Mouse (Mus musculus) mouse embryonic stem cell (cell line): Measurements from ENCODE around the gene Slc9c1.

Experiments used
- in situ Hi-C, 2 experiments: fragments of 300-500 bp; cut with MboI; formaldehyde crosslinking; loops; 1 replicate in 1 of 2; 3 replicates in 1 of 2; pipeline ENCODE4 v1.14.3; 2019 to 2020; ENCODE audit warnings: low sequenced_read_pairs in 2 of 2, low pct_unique_long_range_greater_than_20kb in 1 of 2, mixed read lengths in 1 of 2; ENCODE audit not compliant: unreplicated experiment in 1 of 2

Gene Slc9c1

GRCm38 (mm10) chr16:45619751-45620375 lies 84.8 kb downstream of the Slc9c1 start:
- in situ Hi-C loops = no loop called here

DNA sequence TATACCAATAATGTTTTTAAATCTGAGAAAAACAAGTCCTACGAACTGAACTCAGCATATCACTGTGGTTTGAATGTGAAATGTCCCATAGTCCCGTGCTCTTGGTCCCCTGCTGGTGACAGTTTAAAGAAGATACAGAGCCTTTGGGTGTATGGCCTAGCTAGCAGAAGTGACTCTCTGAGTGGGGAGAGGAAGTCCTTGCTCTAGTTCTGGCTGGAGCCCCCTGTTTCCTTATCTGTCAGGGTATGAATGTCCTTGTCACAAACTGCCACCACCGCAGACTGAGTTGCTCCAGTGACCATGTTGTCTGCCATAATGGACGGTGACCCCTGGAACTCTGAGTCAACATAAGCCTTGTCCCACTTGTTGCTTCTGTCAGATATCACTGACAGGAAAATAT lies 88.1 kb downstream of the Slc9c1 start:
- in situ Hi-C loops = no loop called here

- in situ Hi-C loops = no loop called here
Measured at GRCm38 (mm10) chr16:45624791-45625190, 89.7 kb downstream of the Slc9c1 start.

GRCm38 (mm10) chr16:45625342-45625741 lies 90.2 kb downstream of the Slc9c1 start:
- in situ Hi-C loops = no loop called here

DNA sequence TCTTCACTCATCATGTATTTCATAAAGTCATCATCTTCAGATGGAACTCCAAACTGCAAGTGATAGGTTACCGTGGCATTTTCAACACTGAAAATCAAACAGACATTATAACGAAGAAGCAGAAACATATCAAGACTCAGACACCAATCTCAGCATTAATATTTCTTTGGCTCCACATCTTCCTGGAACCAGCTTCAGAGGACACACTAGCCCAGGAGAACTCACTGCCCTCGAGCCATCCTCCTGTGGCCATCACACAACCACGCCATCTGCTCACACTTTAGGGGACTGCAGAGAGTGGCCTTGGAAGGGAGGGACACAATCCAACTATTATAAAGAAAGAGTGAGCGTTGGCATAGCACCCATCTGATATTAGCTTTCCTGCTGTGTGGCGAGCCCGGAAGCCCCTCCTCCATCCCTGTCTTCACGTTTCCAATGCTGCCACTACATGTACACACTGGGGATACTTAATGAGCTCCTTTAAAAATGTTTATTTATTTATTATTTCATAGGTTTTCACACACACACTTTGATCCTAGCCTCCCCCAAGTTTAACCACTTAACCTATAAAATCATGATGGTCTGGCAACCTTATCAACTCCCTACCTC lies 94.5 kb downstream of the Slc9c1 start:
- in situ Hi-C loops = no loop called here

DNA sequence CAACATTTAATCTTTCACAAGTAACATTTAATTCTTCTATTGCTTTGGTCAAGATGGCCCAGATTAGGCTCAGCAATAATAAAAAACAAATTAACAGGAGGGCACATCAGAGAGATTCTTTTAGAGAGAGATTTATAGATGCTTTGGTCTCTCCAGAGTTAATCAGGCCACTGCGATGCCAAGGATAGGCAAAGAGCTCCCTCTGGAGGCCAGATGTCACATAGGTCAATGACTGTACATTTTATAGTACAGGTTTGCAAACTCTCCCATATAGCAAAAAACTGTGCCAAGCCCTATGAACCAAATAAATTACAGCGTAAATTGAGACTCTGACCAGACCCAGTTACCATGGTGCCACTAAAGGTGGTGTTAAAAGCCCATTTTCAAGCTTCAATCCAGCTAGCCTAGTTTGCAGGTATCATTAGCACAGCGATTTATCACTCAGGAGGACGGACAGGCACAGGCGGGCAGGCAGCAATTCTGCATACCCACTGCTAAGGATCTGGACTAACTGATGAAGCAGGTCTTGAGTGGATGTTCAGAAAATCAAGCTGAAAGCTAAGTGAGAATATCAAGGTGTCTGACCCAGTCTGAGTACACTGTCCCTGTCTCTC lies 95.3 kb downstream of the Slc9c1 start:
- in situ Hi-C loops = no loop called here

- in situ Hi-C loops = no loop called here
Measured at GRCm38 (mm10) chr16:45632420-45632819, 97.3 kb downstream of the Slc9c1 start.

DNA sequence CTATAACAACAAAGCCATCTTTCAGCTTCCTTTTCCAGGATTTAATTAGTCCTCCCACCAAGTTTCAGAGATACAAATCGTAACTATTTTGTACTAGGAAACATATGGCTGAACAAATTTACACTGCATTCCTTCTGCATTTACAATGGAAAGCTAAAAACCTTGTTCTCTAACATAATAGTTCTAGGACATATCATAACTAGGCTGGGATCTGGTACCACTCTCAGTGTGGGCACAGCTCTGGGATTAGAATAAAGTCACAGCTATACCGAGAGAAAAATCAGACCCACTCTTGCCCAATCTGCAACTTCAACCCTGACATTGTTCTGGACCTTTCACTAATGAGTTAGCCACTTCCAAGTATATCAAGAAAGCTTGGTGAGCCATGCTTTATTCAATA lies 100.7 kb downstream of the Slc9c1 start:
- in situ Hi-C loops = no loop called here

- in situ Hi-C loops = no loop called here
Measured at GRCm38 (mm10) chr16:45640070-45640762, 105.1 kb downstream of the Slc9c1 start.

DNA sequence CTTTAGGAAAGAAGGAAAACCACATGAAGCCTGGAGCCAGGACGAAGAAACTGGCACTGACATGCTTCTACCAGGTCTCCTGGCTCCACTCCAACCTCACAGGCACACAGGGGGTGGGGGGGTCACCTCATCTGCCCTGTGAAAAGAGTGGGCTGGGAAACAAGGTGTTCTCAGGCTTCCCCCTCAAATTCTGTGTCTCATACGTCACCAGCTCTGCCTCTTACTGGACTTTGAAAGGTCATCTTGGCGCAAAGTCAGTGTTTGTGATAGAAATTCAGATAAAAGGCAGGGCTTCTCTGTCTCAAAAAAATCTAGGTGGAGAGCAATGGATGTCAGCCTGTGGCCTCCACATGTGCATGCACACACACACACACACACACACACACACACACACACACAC lies 106.2 kb downstream of the Slc9c1 start:
- in situ Hi-C loops = no loop called here

DNA sequence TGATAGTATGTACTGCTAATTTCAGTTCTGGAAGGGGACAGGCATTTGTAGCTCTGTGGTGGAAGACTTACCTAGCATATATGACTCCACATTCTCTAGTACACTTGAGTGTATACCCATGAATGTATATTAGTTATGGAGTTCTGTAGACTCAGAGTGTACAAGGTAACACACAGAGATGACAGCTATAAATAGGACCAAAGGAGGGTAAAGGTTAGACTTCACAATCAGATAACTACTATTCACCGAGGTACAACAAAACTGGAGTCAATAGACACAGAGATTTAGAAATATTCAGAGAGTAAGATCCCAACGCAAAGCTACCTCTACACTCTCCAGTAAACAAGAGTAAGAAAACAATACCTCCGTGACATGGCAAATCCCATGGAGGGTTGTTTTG lies 108.8 kb downstream of the Slc9c1 start:
- in situ Hi-C loops = no loop called here

GRCm38 (mm10) chr16:45644380-45644779 lies 109.3 kb downstream of the Slc9c1 start:
- in situ Hi-C loops = no loop called here

DNA sequence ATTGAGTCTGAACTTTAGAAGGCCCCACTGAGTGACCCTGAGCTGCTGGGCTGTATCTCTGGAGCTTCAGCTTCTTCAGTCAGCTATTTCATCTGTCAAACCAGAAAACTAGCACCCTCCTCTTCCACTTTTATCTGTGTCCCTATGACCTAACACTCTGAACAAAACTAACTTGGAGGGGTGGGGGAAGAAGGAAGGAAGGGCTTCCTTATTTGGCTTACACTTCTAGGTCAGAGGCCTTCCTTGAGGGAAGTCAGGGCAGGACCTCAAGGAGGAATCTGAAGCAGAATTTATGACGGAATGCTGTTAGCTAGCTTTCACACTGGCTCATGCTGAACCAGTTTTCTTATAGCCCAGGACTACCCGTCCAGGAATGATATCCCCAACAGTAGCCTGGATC lies 116.4 kb downstream of the Slc9c1 start:
- in situ Hi-C loops = no loop called here

DNA sequence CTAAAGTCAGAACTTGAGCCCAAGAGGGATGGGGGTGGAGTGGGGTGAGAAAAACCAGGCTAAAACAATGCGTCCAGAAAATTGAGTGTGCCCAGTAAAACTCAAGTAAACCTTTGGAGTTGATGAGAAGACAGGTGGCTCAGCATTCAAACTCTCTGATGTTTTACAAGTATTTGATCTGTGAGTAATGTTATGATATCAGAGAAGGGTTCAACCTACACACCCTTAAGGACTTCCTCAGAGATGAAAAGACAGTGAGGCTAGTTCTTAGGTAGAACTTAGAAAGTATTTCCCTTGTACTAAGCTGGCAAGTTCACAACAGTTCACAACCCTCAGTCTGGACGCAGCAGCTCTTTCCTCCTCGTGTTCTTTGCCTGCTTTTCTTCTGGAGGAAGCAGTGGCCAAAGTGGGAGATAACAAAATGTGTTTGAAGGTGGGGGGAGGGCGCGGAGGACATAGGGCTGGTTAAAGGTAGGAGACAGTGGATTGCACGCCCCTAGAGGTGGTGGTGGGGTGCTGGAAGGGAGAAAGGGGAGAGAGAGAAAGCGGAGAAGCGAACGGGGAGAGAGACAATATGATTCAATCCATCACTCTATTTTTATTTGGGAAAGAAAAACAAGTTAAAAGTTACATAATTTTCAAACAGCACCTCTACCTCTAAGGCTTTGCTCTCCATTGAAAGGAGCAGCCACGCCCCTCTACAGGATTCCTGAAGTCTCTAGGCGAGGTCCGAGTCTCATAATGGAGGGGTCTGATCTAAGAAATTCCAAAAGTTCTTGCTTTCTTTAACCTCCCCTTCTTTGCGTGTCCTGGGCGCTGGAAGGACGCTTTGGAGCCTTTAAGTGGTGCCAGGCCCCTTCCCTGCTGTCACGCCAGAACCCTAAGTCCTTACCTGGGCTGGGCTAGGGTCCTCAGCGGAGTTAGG lies 118.2 kb downstream of the Slc9c1 start:
- in situ Hi-C loops = no loop called here

DNA sequence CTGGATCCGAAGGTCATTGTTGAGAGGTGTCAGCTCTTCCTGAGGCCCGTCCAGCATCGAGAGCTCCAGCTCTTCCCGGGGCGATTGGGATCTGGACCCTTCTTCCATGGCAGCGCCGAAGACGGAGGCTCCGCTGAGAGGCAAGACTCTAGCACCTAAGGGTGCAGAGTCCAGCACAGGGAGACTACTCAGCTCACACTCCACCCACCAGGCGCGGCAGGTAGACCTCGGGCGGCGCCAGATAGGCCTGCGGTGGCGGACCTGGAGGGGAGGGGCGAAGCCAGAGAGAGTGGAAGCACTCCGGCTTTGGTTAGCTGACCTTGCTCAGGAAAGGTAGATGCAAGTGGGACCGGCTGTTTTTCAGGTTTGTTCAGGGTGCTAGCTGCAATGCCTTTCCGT lies 118.8 kb downstream of the Slc9c1 start, which contains the start of gene BC016579:
Gene BC016579, minus strand, starts transcription at position 135 of the 399 bp plus-strand sequence.
- in situ Hi-C loops = no loop called here

DNA sequence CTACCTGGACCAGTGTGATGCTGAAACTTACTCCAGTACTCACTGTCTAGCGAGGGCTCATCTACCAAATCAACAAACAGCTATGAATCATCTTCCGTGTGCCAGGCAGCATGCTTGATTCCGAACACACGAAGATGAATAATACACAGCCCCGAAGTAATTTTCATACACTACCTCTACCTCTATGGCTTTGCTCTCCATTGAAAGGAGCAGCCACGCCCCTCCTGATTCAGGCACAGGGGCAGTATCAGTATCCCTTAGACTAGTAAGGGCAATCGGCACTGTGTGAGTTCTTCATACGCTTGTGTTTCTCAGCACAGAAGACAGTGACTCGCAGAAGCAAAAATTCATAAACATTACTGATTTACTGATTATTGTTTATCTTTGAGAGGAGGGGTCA lies 119.4 kb downstream of the Slc9c1 start:
- in situ Hi-C loops = no loop called here
